ENCODE assay signal across 7 mouse cellular contexts in genomic region chrX:75415936-75416785, GRCm38 (mm10). TPM values are rescaled to one million over a fixed set of nuclear protein-coding genes. Genes with fewer than 3 reads are reported as not detected.
DNase-seq lines count a peak whose midpoint lies in the region; ATAC-seq lines count a peak whose summit lies in the region.

TSS of gene Cmc4 (minus strand) at chrX:75416584.
TSS of gene Mtcp1 (minus strand) at chrX:75416588.
TSS of gene Brcc3 (plus strand) at chrX:75416628.

- intact Hi-C loops in left cerebral cortex, postnatal 25 days (cut with DNase I) = loop anchor here (10.0 kb wide), 1 partner anchor 291 kb away; no protein-coding TSS in a partner anchor

- H3K9ac ChIP-seq in intestine, embryonic 15.5 days = peak within 1 kb of the TSS; percentile 57

- H3K4me3 ChIP-seq in intestine, embryonic 15.5 days (replicated peaks) = peak within 1 kb of the TSS; percentile 48
- H3K4me3 ChIP-seq in midbrain, embryonic 10.5 days = peak within 1 kb of the TSS; percentile 61

- H3K27me3 ChIP-seq in intestine, embryonic 15.5 days (replicated peaks) = no peaks in the 10 kb centered on the region
- no peaks in the 10 kb centered on the region for H3K27me3 ChIP-seq in midbrain, embryonic 10.5 days (ENCODE audit: low read depth, poor library complexity, severe bottlenecking)

- DNase-seq in adrenal gland, adult 18-20 months (ENCODE audit: low spot score in 2 of 2) = peak; percentile 72 to 78
- DNase-seq in embryo, embryonic 11 days = peak; percentile 94
- DNase-seq in gastrocnemius, postnatal 25 days = peak; percentile 89
- peak; percentile 84 to 91 for DNase-seq in left cerebral cortex, postnatal 25 days (ENCODE audit: low spot score in 2 of 2)
- peak; percentile 85 for DNase-seq in midbrain, embryonic 10.5 days (ENCODE audit: low spot score)
- DNase-seq in right cerebral cortex, postnatal 4 days = peak; percentile 74

- ATAC-seq in intestine, embryonic 15.5 days = peak; percentile 100

- WGBS in intestine, embryonic 15.5 days = 14% methylated on average over 52 of the region's 52 CpGs
- WGBS in midbrain, embryonic 10.5 days = 18% methylated on average over 49 of the region's 52 CpGs

- H3K4me1 ChIP-seq in intestine, embryonic 15.5 days (replicated peaks) = no peaks in the 10 kb centered on the region
- H3K4me1 ChIP-seq in midbrain, embryonic 10.5 days = peaks cover 5% of the 10 kb centered on the region; the same call in 1 of the 2 replicates

- no peaks in the 10 kb centered on the region for H3K36me3 ChIP-seq in intestine, embryonic 15.5 days
- H3K36me3 ChIP-seq in midbrain, embryonic 10.5 days = 0 out of 2 replicates have a peak, but pooled peaks cover 4% of the 10 kb centered on the region

- H3K4me2 ChIP-seq in intestine, embryonic 15.5 days (replicated peaks) = peak within 1 kb of the TSS; percentile 46

- peak within 1 kb of the TSS; percentile 92 for H3K27ac ChIP-seq in intestine, embryonic 15.5 days
- peak within 1 kb of the TSS; percentile 89 for H3K27ac ChIP-seq in midbrain, embryonic 10.5 days (replicated peaks)

- no peaks in the 10 kb centered on the region for H3K9me3 ChIP-seq in intestine, embryonic 15.5 days
- H3K9me3 ChIP-seq in midbrain, embryonic 10.5 days (replicated peaks) = 0 out of 2 replicates have a peak, but pooled peaks cover 3% of the 10 kb centered on the region

RNA-seq across cellular contexts. Expression of gene Cmc4, which starts in this region (rescaled TPM):
- total RNA-seq in adrenal gland, adult 18-20 months (2021) = 10 to 100 TPM in 1 of 2 experiments, 1 to 10 TPM in 1; 7.6 to 12.0 TPM
- 1 to 10 TPM; 6.1 to 9.6 TPM for total RNA-seq in gastrocnemius, postnatal 25 days (2021)
- 19.4 and 22.1 TPM in 2 replicates for polyA plus RNA-seq in intestine, embryonic 15.5 days (2015; fragmentation: Nextera tagmentation; extraction: Ambion mirVana)
- 10 to 100 TPM; 12.4 to 15.6 TPM for total RNA-seq in left cerebral cortex, postnatal 25 days (2021)
- polyA plus RNA-seq in midbrain, embryonic 10.5 days (2016; fragmentation: Nextera tagmentation; extraction: Ambion mirVana) = 17.5 and 17.8 TPM in 2 replicates

RNA-seq across cellular contexts. Expression of gene Mtcp1, which starts in this region (rescaled TPM):
- total RNA-seq in adrenal gland, adult 18-20 months (2021) = 1 to 10 TPM; 8.3 to 9.7 TPM
- 1 to 10 TPM; 1.9 to 2.3 TPM for total RNA-seq in gastrocnemius, postnatal 25 days (2021)
- polyA plus RNA-seq in intestine, embryonic 15.5 days (2015; fragmentation: Nextera tagmentation; extraction: Ambion mirVana) = 7.5 and 8.0 TPM in 2 replicates
- 1 to 10 TPM; 8.1 to 8.3 TPM for total RNA-seq in left cerebral cortex, postnatal 25 days (2021)
- polyA plus RNA-seq in midbrain, embryonic 10.5 days (2016; fragmentation: Nextera tagmentation; extraction: Ambion mirVana) = 7.9 and 10.3 TPM in 2 replicates

RNA-seq across cellular contexts. Expression of gene Brcc3, which starts in this region (rescaled TPM):
- 10 to 100 TPM; 23.9 to 26.5 TPM for total RNA-seq in adrenal gland, adult 18-20 months (2021)
- total RNA-seq in gastrocnemius, postnatal 25 days (2021) = 10 to 100 TPM; 17.0 to 18.9 TPM
- polyA plus RNA-seq in intestine, embryonic 15.5 days (2015; fragmentation: Nextera tagmentation; extraction: Ambion mirVana) = 70.5 and 72.3 TPM in 2 replicates
- 10 to 100 TPM; 33.8 to 36.9 TPM for total RNA-seq in left cerebral cortex, postnatal 25 days (2021)
- polyA plus RNA-seq in midbrain, embryonic 10.5 days (2016; fragmentation: Nextera tagmentation; extraction: Ambion mirVana) = 72.1 and 72.5 TPM in 2 replicates

Comparison
In these comparisons a context has a peak if more than half of its experiments do, and no peak if none do; other contexts are left out.
1. Peak in every context shown above with its lines: DNase-seq, ATAC-seq, H3K4me3 ChIP-seq and H3K27ac ChIP-seq.